Mouse (Mus musculus) heart, postnatal 25 days (tissue): ENCODE measurements at regions not wholly inside any gene's neighbourhood (a gene's known extent, or its start where the extent isn't known, plus 50 kb on each side); places are given as distances from the start of the nearest gene placed in this dataset.
A peak's percentile ranks its signal among the peaks of the same experiment; 100 is the strongest.
"Not testable (repeated sequence)": the region's sequence is repeated elsewhere in the genome, so short reads cannot be mapped to it uniquely, and the experiment has no call there.

Source experiments
- DNase-seq: peaks from one replicate; pipeline ENCODE4 v3.0.0; 2022; ENCODE audit warnings: low spot score
- intact Hi-C: fragments of 180-260 bp; cut with DNase I; formaldehyde crosslinking; loops from one replicate; pipeline ENCODE4 v1.15.1; 2025

DNA sequence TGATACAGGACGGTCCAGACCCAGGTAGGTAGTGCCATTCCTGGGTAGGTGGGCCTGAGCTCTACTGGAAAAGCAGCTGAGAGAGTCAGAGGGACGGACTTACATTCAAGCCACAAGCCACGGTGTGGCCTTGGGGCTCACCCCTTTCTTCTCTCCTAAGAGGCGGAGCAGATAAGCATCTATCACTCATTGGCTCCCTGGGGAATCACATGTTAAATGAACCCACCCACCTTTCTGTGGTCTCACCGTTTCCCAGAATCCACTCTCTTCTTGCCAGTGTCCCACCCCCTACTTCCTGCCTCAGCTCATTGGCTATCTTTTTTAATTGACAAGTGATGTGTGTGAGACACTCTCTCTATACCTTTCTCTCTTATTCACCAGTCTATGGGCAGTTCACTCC lies 127.8 kb upstream of the Ubl3 start:
- no peak for DNase-seq
- intact Hi-C loops, result no loop called here

DNA sequence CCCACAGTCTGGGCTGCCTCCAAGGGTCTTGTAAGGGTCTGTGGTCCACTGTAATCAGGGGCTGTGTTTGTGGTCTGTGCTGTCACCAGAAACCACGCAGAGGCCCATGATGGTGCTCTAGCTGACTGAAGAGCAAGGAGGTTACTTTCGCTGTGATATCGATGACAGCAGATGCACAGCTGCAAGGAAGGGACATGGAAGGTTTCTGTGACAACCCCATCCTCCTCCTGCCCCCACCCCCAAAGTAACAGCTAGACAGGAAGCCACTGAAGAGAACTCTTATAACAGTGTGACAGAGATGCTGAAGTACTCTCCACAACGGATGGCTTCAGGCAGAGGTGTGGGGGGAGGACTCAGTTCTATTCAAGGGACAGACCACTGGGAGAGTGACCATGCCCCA lies 127.0 kb upstream of the Ubl3 start:
- intact Hi-C loops, result no loop called here
- no peak for DNase-seq

DNA sequence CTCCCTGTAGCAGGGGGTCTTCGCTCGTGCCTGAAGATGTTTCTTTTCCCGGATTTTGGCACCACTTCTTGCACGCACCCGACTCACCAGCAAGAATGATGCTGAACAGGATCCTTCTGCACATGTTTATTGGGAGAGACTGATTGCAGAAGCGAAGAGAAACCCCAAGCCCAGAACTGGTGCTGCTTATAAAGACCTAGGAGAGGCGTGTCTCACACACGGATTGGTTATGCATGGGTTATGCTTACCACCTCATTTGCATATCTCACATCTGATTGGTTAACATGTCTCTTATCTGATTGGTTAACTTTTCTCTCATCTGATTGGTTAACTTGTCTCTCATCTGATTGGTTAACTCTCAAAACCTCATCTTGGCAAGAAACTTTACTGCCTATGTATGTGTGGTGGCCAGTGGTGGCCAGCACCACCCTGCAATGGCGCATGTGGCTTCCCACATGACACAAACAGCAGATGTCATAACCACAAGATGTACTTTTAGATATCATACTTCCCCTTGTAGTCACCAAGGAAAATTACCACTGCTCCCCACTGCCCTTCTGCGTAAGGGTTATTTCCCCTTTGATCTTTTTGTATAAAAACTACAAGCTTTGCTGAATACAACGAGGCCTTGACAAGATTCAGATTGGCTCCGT lies 125.8 kb upstream of the Ubl3 start:
- intact Hi-C loops, result not testable (repeated sequence)

DNA sequence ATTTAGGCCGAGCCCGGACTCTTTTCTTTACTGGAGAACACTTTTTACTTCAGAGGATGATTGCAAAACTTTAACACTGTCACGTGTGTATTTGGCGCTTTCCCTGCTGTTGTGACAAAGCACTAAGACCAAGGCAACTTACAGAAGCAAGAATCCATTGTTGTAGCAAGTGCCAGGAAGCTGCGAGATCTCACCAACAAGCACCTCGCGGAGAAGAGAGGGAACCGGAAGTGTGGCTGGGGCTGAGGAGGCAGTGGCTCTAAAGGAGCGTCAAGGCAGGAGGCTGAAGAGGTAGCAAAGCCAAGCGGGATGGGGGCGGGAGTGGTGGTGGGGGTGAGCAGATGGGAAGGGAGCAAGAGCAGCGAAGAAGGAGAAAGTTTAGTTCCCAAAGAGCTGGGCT lies 121.7 kb upstream of the Ubl3 start:
- no peak for DNase-seq
- intact Hi-C loops, result no loop called here

More for the DNA sequence above, 125.8 kb upstream of the Ubl3 start:
- not testable (repeated sequence) for DNase-seq

DNA sequence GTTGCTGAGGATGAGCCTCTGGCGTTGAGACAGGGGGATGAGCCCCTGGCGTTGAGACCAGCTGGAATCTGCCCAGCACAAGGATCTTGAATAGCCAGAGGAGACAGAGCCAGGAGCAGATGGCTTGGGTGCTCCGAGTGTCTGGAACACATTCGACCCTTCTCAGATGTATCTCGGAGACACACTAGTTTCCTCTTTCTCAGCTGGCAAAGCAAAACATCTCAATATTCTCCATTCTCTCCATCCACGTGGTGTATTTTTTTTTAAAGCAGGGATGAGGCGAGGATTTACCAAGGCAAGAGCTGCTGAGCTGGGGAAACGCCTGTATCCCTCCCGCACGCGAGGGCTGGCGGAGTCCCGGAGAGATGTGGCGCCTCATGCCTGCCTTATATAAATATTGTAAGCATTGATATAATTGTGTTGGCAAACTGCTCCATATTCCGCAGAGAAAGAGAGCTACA lies 109.7 kb upstream of the Ubl3 start:
- intact Hi-C loops, result no loop called here
- DNase-seq, result no peak

DNA sequence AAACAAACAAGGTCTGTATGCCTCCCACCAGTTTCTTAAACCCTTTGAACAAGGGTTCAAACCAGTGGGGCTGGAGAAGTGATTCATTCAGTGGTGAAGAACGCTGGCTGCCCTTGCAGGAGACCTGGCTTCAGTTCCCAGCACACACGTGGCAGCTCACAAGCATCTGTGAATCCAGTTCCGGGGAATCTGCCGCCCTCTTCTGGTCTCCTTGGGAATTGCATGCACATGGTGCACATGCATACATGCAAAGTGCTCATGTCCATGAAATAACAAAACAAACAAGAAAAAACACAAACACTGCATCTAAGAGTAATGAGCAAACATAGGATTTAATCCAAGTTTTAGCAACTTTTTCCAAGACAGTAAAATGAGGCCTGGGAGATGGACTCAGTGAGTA lies 108.5 kb upstream of the Ubl3 start:
- intact Hi-C loops, result no loop called here
- no peak for DNase-seq

DNA sequence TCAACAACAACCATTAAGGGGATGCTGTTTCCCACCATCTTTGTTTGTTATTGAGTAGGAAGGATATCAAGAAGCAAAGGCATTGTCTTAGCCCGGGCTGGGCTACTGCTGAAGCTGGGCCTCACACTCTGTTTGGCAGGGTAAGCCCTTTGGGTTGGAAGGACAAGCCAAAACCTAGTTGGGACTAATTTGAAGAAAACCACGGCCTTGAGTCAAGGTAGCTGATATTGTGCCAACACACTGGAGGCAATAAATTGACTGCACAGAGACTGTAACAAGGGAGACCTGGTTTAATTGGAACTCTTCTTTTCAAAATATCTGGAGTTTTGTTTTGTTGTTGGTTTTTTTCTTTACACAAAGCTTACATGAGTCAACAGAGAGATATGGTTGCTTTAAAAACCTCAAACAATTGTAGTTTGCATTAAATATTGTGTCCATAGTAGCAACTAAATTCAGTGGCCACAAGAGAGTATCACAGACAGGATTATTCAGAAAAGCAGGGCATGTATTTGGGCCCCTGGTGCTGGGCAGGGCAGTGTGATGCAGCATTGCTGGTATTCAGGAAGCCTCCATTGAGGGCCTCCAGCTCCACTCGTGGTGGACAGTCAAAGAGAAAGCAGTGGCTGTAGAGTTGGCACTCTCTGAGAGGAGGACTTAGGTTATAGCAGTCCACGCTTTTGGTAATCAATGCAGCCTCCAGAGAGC lies 105.5 kb upstream of the Ubl3 start:
- intact Hi-C loops, result no loop called here
- DNase-seq, result no peak

DNA sequence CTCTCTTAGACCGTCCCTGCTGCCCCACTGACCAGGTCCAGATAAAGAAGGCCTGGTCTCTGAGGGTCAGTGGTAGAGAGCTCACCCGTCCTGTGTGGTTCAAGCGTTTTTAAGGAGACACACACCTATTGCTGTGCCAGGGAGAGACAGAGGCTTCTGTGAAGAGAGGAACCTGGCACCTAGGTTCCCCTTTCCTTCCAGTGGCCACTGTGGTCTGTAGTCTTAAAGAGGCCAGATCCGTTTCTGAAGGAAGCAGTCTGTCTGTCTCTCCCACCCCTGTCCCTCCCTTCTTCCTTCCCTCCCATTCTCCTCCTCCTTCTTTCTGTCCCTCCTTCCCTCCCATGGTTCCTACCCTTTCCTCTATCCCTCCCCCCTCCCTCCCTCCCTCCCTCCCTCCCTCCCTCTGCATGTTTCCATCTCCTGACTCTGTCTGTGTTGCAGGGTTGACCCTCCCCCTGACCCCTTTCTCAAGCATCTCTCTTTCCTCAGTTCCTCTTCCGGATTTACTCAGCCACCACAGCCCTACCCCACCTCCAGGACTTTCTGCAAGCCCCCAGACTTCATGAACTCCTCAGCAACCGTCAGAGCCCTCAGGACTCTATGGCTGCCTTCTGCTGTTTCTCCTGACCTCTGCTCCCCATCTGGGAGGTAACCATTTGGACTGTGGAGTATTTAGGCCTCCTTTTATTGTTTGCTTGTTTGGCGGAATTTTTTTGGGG lies 100.1 kb upstream of the Ubl3 start:
- intact Hi-C loops, result no loop called here
- DNase-seq, result no peak

DNA sequence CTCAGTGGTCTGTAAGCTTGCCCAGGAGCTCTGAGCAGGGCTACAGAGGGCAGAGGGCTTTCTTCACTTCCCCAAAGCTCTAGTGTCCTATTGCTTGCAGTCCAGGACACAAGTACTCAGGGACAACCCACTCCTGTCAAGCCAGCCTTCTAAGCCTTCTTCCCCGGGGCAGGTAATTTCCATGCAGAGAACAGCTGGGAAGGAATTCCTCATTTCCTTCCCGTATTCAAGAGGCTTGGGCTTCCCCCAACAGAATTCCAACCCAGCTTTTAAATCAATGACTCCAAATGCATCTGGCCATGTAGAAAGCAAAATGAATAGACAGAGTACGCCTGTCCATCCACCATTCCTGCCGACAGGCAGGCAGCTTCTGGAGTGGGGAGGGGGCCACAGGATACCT lies 99.1 kb upstream of the Ubl3 start:
- intact Hi-C loops, result no loop called here
- DNase-seq, result no peak

DNA sequence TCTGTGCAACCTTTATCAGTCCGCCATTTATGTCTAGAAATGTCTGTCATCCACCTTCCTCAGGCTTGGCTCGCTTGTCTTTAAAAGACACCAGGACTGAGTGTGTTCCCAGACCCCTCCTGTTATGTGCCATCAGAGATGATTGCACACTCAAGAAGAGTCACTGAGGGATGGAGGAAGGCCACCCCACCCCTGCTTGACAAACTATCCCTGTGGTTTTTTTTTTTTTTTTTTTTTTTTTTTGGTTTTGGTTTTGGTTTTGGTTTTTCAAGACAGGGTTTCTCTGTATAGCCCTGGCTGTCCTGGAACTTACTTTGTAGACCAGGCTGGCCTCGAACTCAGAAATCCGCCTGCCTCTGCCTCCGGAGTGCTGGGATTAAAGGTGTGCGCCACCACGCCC lies 97.0 kb upstream of the Ubl3 start:
- DNase-seq, intact Hi-C loops: not testable (repeated sequence)

DNA sequence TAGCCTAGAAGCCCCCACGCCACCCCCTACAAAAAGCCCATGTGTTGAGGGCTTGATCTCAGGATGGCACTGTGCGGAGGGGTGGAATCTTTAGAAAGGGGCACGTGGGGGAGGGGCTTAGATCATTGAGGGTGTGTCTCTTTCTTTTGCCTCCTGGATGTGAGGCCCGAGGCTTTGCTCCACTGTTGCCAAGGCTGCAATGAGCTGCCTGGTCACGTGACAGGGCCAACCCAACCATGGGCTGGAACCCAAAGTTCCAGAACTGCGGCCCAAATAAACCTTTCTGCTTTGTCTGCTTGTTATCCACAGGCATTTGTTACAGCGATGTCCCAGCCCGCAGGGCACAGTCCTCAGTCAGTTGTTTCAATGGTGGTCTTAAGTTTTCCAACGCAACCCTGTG lies 96.5 kb upstream of the Ubl3 start:
- DNase-seq, result no peak
- intact Hi-C loops, result no loop called here

DNA sequence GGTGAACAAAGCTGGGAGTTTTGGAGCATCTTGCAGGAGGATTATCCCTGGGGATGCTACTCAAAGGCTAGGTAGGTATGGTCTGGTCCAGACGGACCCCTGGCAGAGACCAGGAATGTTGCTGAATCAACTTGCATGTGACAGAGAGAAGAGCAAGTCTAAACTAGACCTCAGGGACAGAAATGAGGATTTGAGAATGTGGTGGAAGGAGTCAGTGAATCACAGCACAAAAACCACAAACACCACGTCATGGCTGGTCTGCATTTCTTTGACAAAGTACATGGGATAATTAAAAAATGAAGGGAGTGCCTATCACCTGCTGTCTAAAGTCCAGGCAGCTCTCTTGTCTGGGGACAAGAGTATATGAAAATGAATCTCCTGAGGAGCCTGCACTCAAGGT lies 95.1 kb upstream of the Ubl3 start:
- DNase-seq, result no peak
- intact Hi-C loops, result no loop called here

DNA sequence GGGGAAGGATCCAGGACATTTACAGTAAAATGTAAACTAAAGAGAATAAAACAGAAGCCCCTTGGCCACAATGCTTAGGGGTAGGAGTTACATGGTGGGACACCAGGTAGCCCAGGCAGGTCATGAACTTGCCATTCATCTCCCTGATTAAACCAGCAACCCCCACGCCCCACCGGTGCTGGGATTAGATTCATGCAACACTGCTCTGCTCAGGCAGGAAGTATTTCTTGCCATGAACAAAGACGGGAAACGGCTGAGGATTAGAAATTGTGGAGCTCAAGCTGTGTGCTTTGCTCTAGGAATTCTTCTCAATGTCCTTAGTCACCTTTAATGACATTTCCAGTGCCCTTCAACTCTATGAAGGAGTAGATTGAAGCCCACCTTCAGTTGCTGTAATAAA lies 93.2 kb upstream of the Ubl3 start:
- intact Hi-C loops, result no loop called here
- DNase-seq, result peak; percentile 19

DNA sequence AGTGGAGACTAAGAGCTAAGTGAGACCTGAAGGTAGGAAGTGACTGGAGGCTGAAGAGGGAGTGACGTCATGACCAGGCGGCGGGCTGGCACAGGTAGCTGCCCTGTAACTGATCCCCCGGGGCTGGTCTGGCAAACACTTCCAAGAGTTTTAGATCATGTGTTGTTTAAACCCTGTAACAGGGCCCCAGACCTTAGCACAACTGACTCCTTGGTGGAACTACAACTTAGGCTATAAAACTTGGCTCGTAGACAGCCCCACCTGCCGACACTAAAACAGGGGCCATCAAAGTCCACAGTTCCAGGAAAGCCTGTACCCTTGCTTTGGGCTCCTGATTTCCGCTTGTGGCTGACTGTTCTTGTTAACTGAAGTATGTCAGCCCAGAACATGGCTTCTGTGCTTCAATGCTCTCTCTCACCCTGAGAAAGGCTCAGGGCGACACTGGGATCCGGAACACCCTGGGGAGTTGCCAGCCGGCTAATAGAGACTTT lies 92.6 kb upstream of the Ubl3 start:
- intact Hi-C loops, result no loop called here
- no peak for DNase-seq

DNA sequence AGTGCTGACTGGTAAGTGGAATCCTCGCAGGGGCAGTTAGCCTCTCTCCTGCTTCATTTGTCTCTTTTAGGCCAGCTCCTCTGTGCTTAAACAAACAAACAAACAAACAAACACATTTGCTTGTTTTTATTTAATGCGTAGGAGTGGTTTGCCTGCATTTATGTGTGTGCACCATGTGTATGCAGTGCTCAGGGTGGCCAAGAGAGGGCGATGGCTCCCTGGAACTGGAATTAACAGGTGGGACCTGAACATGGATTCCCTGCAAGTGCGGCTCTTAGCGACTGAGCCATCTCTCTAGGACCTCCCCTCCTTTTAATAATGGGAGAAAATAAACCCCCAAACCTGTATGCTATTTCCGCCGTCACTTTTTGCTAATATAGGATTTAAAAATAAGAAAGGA lies 91.8 kb upstream of the Ubl3 start:
- no peak for DNase-seq
- intact Hi-C loops, result no loop called here

DNA sequence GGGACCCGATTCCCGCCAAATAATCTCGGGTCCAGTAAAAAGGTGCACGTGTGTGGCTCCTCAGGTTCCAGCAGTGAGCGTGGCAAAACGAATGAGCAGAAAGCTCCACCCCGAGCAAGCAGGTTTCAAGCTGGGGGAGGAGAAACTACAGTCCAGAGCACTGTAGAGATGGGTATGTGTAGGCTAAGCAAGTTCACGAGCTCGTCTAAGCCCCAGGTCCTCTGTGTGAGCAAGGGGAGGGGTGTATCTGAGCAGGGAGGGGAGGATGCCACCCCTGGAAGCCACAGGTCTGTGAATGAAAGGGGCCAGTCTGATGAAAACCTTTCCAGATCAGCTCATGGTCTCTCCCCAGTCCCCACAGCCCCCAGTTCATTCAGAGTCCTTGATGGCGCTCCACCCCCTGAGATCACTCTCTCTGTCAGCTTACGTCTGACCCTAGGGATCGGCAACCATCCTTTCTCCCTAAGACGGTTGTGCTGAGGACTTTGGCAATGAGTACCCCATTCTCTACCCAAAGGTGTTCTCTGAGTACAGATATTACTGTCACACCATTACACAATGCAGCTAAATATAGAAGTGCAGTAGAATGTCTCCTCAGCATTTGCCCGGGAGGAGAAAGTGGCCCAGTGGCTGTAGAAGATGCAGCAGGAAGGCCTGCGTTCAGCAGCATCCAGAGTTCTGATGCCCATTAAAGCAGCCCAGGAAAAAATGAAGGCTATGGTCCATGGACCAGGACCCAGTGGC lies 89.2 kb upstream of the Ubl3 start:
- intact Hi-C loops, result no loop called here
- DNase-seq, result no peak

DNA sequence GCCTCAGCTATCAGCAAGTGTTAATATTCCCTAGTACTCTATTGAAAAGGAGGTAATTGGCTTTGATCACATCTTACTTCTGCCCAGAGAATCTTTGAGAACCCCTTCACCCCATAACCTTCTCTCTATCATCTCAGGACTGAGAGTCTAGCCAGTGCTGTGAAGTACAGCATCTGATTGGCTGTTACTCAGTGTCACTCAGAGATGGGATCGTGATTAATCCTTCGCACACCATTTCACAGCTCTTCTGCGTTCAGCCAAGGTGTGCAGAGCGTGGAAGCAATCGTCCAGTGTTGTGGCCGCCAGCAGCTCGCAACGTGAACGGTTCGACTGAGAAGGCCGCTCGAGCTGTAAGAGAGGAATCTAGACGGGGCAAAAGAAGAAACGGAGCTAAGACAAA lies 87.9 kb upstream of the Ubl3 start:
- no peak for DNase-seq
- intact Hi-C loops, result no loop called here

DNA sequence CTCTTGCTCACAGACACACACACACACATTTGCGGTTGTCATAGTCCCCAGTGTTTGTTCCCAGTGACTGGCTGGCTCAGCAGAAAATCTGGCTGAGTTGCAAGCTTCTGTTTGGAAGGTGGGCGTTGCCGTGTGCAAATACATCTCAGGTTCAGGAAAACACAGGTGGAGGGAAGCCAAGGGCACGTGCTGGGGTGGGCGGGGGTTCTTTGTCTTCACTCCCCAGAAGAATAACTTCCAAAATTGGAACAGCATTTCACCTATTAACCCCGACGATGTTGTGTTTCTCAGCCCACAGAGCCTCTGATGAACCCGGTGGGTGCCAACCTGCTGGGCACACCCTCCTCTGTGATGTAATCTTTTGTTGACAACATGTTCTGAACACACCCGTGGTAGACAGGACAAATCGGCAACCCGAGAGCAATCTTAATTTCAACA lies 82.3 kb upstream of the Ubl3 start:
- intact Hi-C loops, result loop anchor here (5.0 kb wide), 1 partner anchor 83 kb away; the partner anchor contains the start of gene Ubl3
- no peak for DNase-seq

DNA sequence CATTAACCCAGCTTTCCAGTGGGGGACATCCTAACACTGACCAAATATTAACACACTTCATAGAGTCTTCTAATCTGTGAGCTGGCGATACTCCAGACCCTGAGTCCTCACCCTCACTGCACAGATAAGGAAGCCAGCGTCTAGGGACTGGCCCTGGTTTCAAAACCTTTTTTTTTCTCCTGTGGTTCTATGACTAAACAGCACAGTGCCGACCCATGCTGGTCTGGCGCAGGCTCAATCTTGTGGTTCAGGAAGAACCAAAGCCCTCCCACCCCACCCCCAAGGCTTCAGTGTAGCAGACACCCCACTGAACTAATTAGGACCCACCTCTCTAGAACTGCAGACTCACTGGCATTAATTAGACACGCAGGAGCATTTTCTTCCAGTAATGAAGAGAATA lies 81.4 kb upstream of the Ubl3 start:
- no peak for DNase-seq
- intact Hi-C loops, result loop anchor here (5.0 kb wide), 1 partner anchor 82 kb away; the partner anchor contains the start of gene Ubl3

DNA sequence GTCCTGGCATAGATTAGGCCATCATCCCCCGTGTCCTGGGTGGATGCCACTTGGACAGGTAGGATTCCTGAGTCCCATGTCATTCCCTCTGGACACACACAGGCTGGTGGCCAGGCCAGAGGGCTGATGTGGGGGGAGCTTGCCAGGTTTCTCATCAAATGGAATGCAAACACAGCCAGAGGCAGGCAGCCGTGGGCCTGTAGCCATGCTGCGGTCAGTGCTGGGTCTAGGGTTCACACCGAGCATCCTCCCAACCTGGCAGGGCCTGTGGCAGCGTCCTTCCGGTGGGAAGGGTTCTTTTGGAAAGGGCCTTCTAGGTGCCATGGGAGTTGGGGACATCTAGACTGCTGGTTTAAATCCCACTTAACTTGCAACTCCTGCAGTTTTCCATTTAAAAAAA lies 80.7 kb upstream of the Ubl3 start:
- intact Hi-C loops, result loop anchor here (5.0 kb wide), 1 partner anchor 81 kb away; the partner anchor contains the start of gene Ubl3

More for the DNA sequence above, 80.7 kb upstream of the Ubl3 start:
- no peak for DNase-seq
